Comparison of ENCODE assay signal across 8 mouse cellular contexts in genomic region chr3:88177562-88178345, GRCm38 (mm10). TPM values are rescaled to one million over a fixed set of nuclear protein-coding genes. Genes with fewer than 3 reads are reported as not detected.
DNase-seq lines count a peak whose midpoint lies in the region; ATAC-seq lines count a peak whose summit lies in the region.

No protein-coding gene starts in this region.

- peak; percentile 100 for DNase-seq in adipocyte (ENCODE audit: low spot score)
- DNase-seq in embryo, embryonic 10 days (ENCODE audit: low spot score) = peak; percentile 99
- DNase-seq in gastrocnemius, postnatal 10 days = peak; percentile 97
- peak; percentile 99 for DNase-seq in induced T-regulatory cell, adult 2 months (ENCODE audit: low read depth)
- peak; percentile 100 for DNase-seq in left cerebral cortex, adult 9 months (ENCODE audit: low spot score in 2 of 2)
- peak; percentile 100 for DNase-seq in right cerebral cortex, postnatal 14 days
- peak; percentile 99 for DNase-seq in urinary bladder, postnatal 36 days (ENCODE audit: low spot score in 2 of 2)

- ATAC-seq in megakaryocyte progenitor cell, adult 5-6 weeks (replicated peaks; ENCODE audit: poor library complexity) = peak; percentile 95

RNA-seq across cellular contexts. Expression of gene Mef2d, which starts 35.6 kb away (rescaled TPM):
- total RNA-seq in gastrocnemius, postnatal 10 days (2021) = 100 to 1,000 TPM; 148 to 163 TPM
- 82.5 and 95.7 TPM in 2 replicates for total RNA-seq in megakaryocyte progenitor cell, adult 5-6 weeks (2015)
- total RNA-seq in megakaryocyte progenitor cell, adult 5-6 weeks (2017) = 49.6 and 52.8 TPM in 2 replicates

Comparison
In these comparisons a context has a peak if more than half of its experiments do, and no peak if none do; other contexts are left out.
1. Peak in every context shown above with its lines: DNase-seq and ATAC-seq.